Mouse (Mus musculus): Measurements from ENCODE around the gene Eif3l. TPM values are rescaled to one million over a fixed set of nuclear protein-coding genes. Genes with fewer than 3 reads are reported as not detected.

Gene Eif3l
- polyA plus RNA-seq, 1 experiment from 2014 or later, result 169 TPM

GRCm38 (mm10) chr15:79073752-79074151 lies 1.2 kb upstream of the Eif3l start:
- Histone ChIP-seq H3K4me3 (ENCODE audit: low read depth, low read length) (no peak overlapping the region), H3K27me3 (ENCODE audit: control insufficient read depth, insufficient read depth, low read length) (no peaks in the 10 kb centered on the region), H3K4me2 (ENCODE audit: low read depth, low read length) (no peak overlapping the region), H3K4me1 (ENCODE audit: control insufficient read depth, insufficient read depth, low read length) (peaks cover 17% of the 10 kb centered on the region; the same call in 1 of the 2 replicates), H3K9ac (replicated peaks; ENCODE audit: low read depth, low read length) (no peak overlapping the region), H3K36me3 (ENCODE audit: control insufficient read depth, insufficient read depth, low read length) (peaks cover 6% of the 10 kb centered on the region; the same call in 1 of the 2 replicates), H3K9me3 (ENCODE audit: control insufficient read depth, low read length) (no peaks in the 10 kb centered on the region), H3K27ac (ENCODE audit: low read depth, low read length) (no peak overlapping the region)
- ATAC-seq (ENCODE audit: low read depth), result 0 out of 2 replicates have a peak, but pooled peaks have one; percentile 19

GRCm38 (mm10) chr15:79074446-79074845 lies 533 bp upstream of the Eif3l start:
- no peaks in the 10 kb centered on the region for H3K27me3 ChIP-seq (ENCODE audit: control insufficient read depth, insufficient read depth, low read length)
- no peak for ATAC-seq (ENCODE audit: low read depth)
- H3K36me3 ChIP-seq (ENCODE audit: control insufficient read depth, insufficient read depth, low read length), result peaks cover 13% of the 10 kb centered on the region
- H3K4me3 ChIP-seq (ENCODE audit: low read depth, low read length), result peak overlapping the region; percentile 83
- peak overlapping the region; percentile 64; the same call in 1 of the 2 replicates for H3K27ac ChIP-seq (ENCODE audit: low read depth, low read length)
- H3K4me2 ChIP-seq (ENCODE audit: low read depth, low read length), result peak overlapping the region; percentile 80
- no peaks in the 10 kb centered on the region for H3K9me3 ChIP-seq (ENCODE audit: control insufficient read depth, low read length)
- peak overlapping the region; percentile 80; the same call in 1 of the 2 replicates for H3K9ac ChIP-seq (replicated peaks; ENCODE audit: low read depth, low read length)
- WGBS, result 44% methylated on average over 10 of the region's 10 CpGs
- H3K4me1 ChIP-seq (ENCODE audit: control insufficient read depth, insufficient read depth, low read length), result peaks cover 17% of the 10 kb centered on the region; the same call in 1 of the 2 replicates

- peaks cover 17% of the 10 kb centered on the region; the same call in 1 of the 2 replicates for H3K4me1 ChIP-seq (ENCODE audit: control insufficient read depth, insufficient read depth, low read length)
- H3K9ac ChIP-seq (replicated peaks; ENCODE audit: low read depth, low read length), result peak overlapping the region; percentile 80
- H3K4me3 ChIP-seq (ENCODE audit: low read depth, low read length), result peak overlapping the region; percentile 83
- H3K27ac ChIP-seq (ENCODE audit: low read depth, low read length), result no peak overlapping the region
- H3K27me3 ChIP-seq (ENCODE audit: control insufficient read depth, insufficient read depth, low read length), result no peaks in the 10 kb centered on the region
- no peaks in the 10 kb centered on the region for H3K9me3 ChIP-seq (ENCODE audit: control insufficient read depth, low read length)
- 43% methylated on average over 15 of the region's 15 CpGs for WGBS
- no peak for ATAC-seq (ENCODE audit: low read depth)
- H3K4me2 ChIP-seq (ENCODE audit: low read depth, low read length), result peak overlapping the region; percentile 80
- peaks cover 22% of the 10 kb centered on the region for H3K36me3 ChIP-seq (ENCODE audit: control insufficient read depth, insufficient read depth, low read length)
Measured at GRCm38 (mm10) chr15:79075658-79076365, 833 bp downstream of the Eif3l start.

- Histone ChIP-seq H3K4me2 (ENCODE audit: low read depth, low read length) (no peak overlapping the region), H3K9ac (replicated peaks; ENCODE audit: low read depth, low read length) (no peak overlapping the region), H3K4me3 (ENCODE audit: low read depth, low read length) (no peak overlapping the region), H3K9me3 (ENCODE audit: control insufficient read depth, low read length) (no peaks in the 10 kb centered on the region), H3K36me3 (ENCODE audit: control insufficient read depth, insufficient read depth, low read length) (peaks cover 55% of the 10 kb centered on the region), H3K27me3 (ENCODE audit: control insufficient read depth, insufficient read depth, low read length) (no peaks in the 10 kb centered on the region), H3K27ac (ENCODE audit: low read depth, low read length) (no peak overlapping the region), H3K4me1 (ENCODE audit: control insufficient read depth, insufficient read depth, low read length) (peaks cover 13% of the 10 kb centered on the region; the same call in 1 of the 2 replicates)
- ATAC-seq (ENCODE audit: low read depth), result no peak
- WGBS, result 97% methylated on average over 7 of the region's 7 CpGs
Measured at GRCm38 (mm10) chr15:79079567-79079966, 4.6 kb downstream of the Eif3l start.

- Histone ChIP-seq H3K4me2 (ENCODE audit: low read depth, low read length) (no peak overlapping the region), H3K27ac (ENCODE audit: low read depth, low read length) (no peak overlapping the region), H3K4me3 (ENCODE audit: low read depth, low read length) (no peak overlapping the region), H3K9me3 (ENCODE audit: control insufficient read depth, low read length) (no peaks in the 10 kb centered on the region), H3K36me3 (ENCODE audit: control insufficient read depth, insufficient read depth, low read length) (peaks cover 57% of the 10 kb centered on the region), H3K27me3 (ENCODE audit: control insufficient read depth, insufficient read depth, low read length) (no peaks in the 10 kb centered on the region), H3K4me1 (ENCODE audit: control insufficient read depth, insufficient read depth, low read length) (no peaks in the 10 kb centered on the region), H3K9ac (replicated peaks; ENCODE audit: low read depth, low read length) (no peak overlapping the region; the same call in 1 of the 2 replicates)
- ATAC-seq (ENCODE audit: low read depth), result no peak
- 91% methylated on average over 6 of the region's 6 CpGs for WGBS
Measured at GRCm38 (mm10) chr15:79092284-79092683, 17.3 kb downstream of the Eif3l start.

GRCm38 (mm10) chr15:79093083-79093839 lies 18.3 kb downstream of the Eif3l start:
- no peak for ATAC-seq (ENCODE audit: low read depth)
- Histone ChIP-seq H3K4me3 (ENCODE audit: low read depth, low read length) (no peak overlapping the region), H3K4me2 (ENCODE audit: low read depth, low read length) (no peak overlapping the region), H3K4me1 (ENCODE audit: control insufficient read depth, insufficient read depth, low read length) (peaks cover 3% of the 10 kb centered on the region; the same call in 1 of the 2 replicates), H3K9me3 (ENCODE audit: control insufficient read depth, low read length) (no peaks in the 10 kb centered on the region), H3K27me3 (ENCODE audit: control insufficient read depth, insufficient read depth, low read length) (no peaks in the 10 kb centered on the region), H3K9ac (replicated peaks; ENCODE audit: low read depth, low read length) (no peak overlapping the region), H3K36me3 (ENCODE audit: control insufficient read depth, insufficient read depth, low read length) (peaks cover 53% of the 10 kb centered on the region), H3K27ac (ENCODE audit: low read depth, low read length) (no peak overlapping the region)
- 83% methylated on average over 7 of the region's 7 CpGs for whole genome bisulfite sequencing

- H3K4me1 ChIP-seq (ENCODE audit: control insufficient read depth, insufficient read depth, low read length), result peaks cover 3% of the 10 kb centered on the region; the same call in 1 of the 2 replicates
- H3K9ac ChIP-seq (replicated peaks; ENCODE audit: low read depth, low read length), result no peak overlapping the region
- no peak overlapping the region for H3K4me2 ChIP-seq (ENCODE audit: low read depth, low read length)
- H3K4me3 ChIP-seq (ENCODE audit: low read depth, low read length), result no peak overlapping the region
- 85% methylated on average over 5 of the region's 5 CpGs for WGBS
- no peaks in the 10 kb centered on the region for H3K9me3 ChIP-seq (ENCODE audit: control insufficient read depth, low read length)
- no peak for ATAC-seq (ENCODE audit: low read depth)
- peaks cover 41% of the 10 kb centered on the region for H3K36me3 ChIP-seq (ENCODE audit: control insufficient read depth, insufficient read depth, low read length)
- no peaks in the 10 kb centered on the region for H3K27me3 ChIP-seq (ENCODE audit: control insufficient read depth, insufficient read depth, low read length)
- H3K27ac ChIP-seq (ENCODE audit: low read depth, low read length), result no peak overlapping the region
Measured at GRCm38 (mm10) chr15:79095483-79095882, 20.5 kb downstream of the Eif3l start.

GRCm38 (mm10) chr15:79096556-79096955 lies 21.6 kb downstream of the Eif3l start:
- no peaks in the 10 kb centered on the region for H3K27me3 ChIP-seq (ENCODE audit: control insufficient read depth, insufficient read depth, low read length)
- H3K4me2 ChIP-seq (ENCODE audit: low read depth, low read length), result no peak overlapping the region
- no peak overlapping the region for H3K9ac ChIP-seq (replicated peaks; ENCODE audit: low read depth, low read length)
- peaks cover 34% of the 10 kb centered on the region for H3K36me3 ChIP-seq (ENCODE audit: control insufficient read depth, insufficient read depth, low read length)
- no peak overlapping the region for H3K27ac ChIP-seq (ENCODE audit: low read depth, low read length)
- no peak overlapping the region for H3K4me3 ChIP-seq (ENCODE audit: low read depth, low read length)
- H3K4me1 ChIP-seq (ENCODE audit: control insufficient read depth, insufficient read depth, low read length), result peaks cover 3% of the 10 kb centered on the region; the same call in 1 of the 2 replicates
- WGBS, result 89% methylated on average over 3 of the region's 3 CpGs
- ATAC-seq (ENCODE audit: low read depth), result no peak
- no peaks in the 10 kb centered on the region for H3K9me3 ChIP-seq (ENCODE audit: control insufficient read depth, low read length)

- 59% methylated on average over 2 of the region's 2 CpGs for WGBS
- Histone ChIP-seq H3K4me3 (ENCODE audit: low read depth, low read length) (no peak overlapping the region), H3K4me1 (ENCODE audit: control insufficient read depth, insufficient read depth, low read length) (peaks cover 3% of the 10 kb centered on the region; the same call in 1 of the 2 replicates), H3K9ac (replicated peaks; ENCODE audit: low read depth, low read length) (no peak overlapping the region), H3K27ac (ENCODE audit: low read depth, low read length) (no peak overlapping the region), H3K4me2 (ENCODE audit: low read depth, low read length) (no peak overlapping the region), H3K9me3 (ENCODE audit: control insufficient read depth, low read length) (no peaks in the 10 kb centered on the region), H3K36me3 (ENCODE audit: control insufficient read depth, insufficient read depth, low read length) (peaks cover 29% of the 10 kb centered on the region), H3K27me3 (ENCODE audit: control insufficient read depth, insufficient read depth, low read length) (no peaks in the 10 kb centered on the region)
- ATAC-seq (ENCODE audit: low read depth), result no peak
Measured at GRCm38 (mm10) chr15:79097135-79097534, 22.2 kb downstream of the Eif3l start.
